In genomic region chr5:74315471-74316245, GRCm38 (mm10) we compare ENCODE assay signal across 10 mouse cellular contexts.
DNase-seq lines count a peak whose midpoint lies in the region; ATAC-seq and TF ChIP-seq lines count a peak whose summit lies in the region.
"Had no signal": no experiment of that assay in that cellular context is flagged by ENCODE, and none has a peak within 500 bp of the region (broad histone marks: within the 10 kb centered on the region; RNA-seq: fewer than 3 reads in every experiment).

No protein-coding gene starts in this region.

- peak overlapping the region; percentile 46; the same call in 1 of the 2 replicates for H3K27ac ChIP-seq in liver, embryonic 16.5 days (ENCODE audit: low read length)
- no peak overlapping the region for H3K27ac ChIP-seq in intestine, postnatal 0 days (ENCODE audit: low read depth, low read length)
- H3K27ac ChIP-seq in neural tube, embryonic 15.5 days (replicated peaks), result no peak overlapping the region
- H3K27ac ChIP-seq: limb, embryonic 13.5 days had no signal

- H3K4me1 ChIP-seq in liver, embryonic 16.5 days (ENCODE audit: control insufficient read depth, low read depth, low read length), result peaks cover 6% of the 10 kb centered on the region
- no peaks in the 10 kb centered on the region for H3K4me1 ChIP-seq in intestine, postnatal 0 days (replicated peaks; ENCODE audit: control insufficient read depth, insufficient read depth, low read length)
- 0 out of 2 replicates have a peak, but pooled peaks cover 5% of the 10 kb centered on the region for H3K4me1 ChIP-seq in neural tube, embryonic 15.5 days

- peak; percentile 75 for ATAC-seq in liver, embryonic 16.5 days (ENCODE audit: low read depth)
- ATAC-seq in intestine, postnatal 0 days, result no peak
- ATAC-seq in neural tube, embryonic 15.5 days (ENCODE audit: low FRiP score), result no peak

- H3K27me3 ChIP-seq in liver, embryonic 16.5 days (ENCODE audit: control insufficient read depth, insufficient read depth, low read depth, low read length), result no peaks in the 10 kb centered on the region
- no peaks in the 10 kb centered on the region for H3K27me3 ChIP-seq in intestine, postnatal 0 days (replicated peaks; ENCODE audit: control insufficient read depth, insufficient read depth, low read length)
- peaks cover 14% of the 10 kb centered on the region; the same call in 1 of the 2 replicates for H3K27me3 ChIP-seq in neural tube, embryonic 15.5 days (replicated peaks)
- H3K27me3 ChIP-seq: limb, embryonic 13.5 days had no signal

- no peak overlapping the region for H3K4me3 ChIP-seq in liver, embryonic 16.5 days (ENCODE audit: low read depth, low read length)
- H3K4me3 ChIP-seq in intestine, postnatal 0 days (ENCODE audit: low read depth, low read length), result no peak overlapping the region
- H3K4me3 ChIP-seq in neural tube, embryonic 15.5 days (replicated peaks), result no peak overlapping the region
- H3K4me3 ChIP-seq: erythroblast, embryonic 14.5 days; limb, embryonic 13.5 days had no signal

- no peak for TF ChIP-seq CTCF in intestine, postnatal 0 days (IDR thresholded peaks at IDR 0.05; ENCODE audit: low read depth)

- H3K36me3 ChIP-seq in liver, embryonic 16.5 days (ENCODE audit: control insufficient read depth, insufficient read depth), result no peaks in the 10 kb centered on the region
- H3K36me3 ChIP-seq in intestine, postnatal 0 days (ENCODE audit: control insufficient read depth, insufficient read depth), result no peaks in the 10 kb centered on the region
- H3K36me3 ChIP-seq in neural tube, embryonic 15.5 days, result no peaks in the 10 kb centered on the region
- H3K36me3 ChIP-seq: limb, embryonic 13.5 days had no signal

- WGBS in liver, embryonic 16.5 days (ENCODE audit: insufficient replicate concordance), result 59% methylated on average over 12 of the region's 12 CpGs
- WGBS in intestine, postnatal 0 days, result 40% methylated on average over 12 of the region's 12 CpGs
- 52% methylated on average over 12 of the region's 12 CpGs for WGBS in neural tube, embryonic 15.5 days

- H3K9me3 ChIP-seq in liver, embryonic 16.5 days (replicated peaks; ENCODE audit: control insufficient read depth, low read length), result no peaks in the 10 kb centered on the region
- H3K9me3 ChIP-seq in intestine, postnatal 0 days (ENCODE audit: control insufficient read depth), result no peaks in the 10 kb centered on the region
- H3K9me3 ChIP-seq in neural tube, embryonic 15.5 days (replicated peaks), result no peaks in the 10 kb centered on the region
- H3K9me3 ChIP-seq: limb, embryonic 13.5 days had no signal

- no peak overlapping the region for H3K4me2 ChIP-seq in liver, embryonic 16.5 days (ENCODE audit: low read depth, low read length)
- no peak overlapping the region for H3K4me2 ChIP-seq in intestine, postnatal 0 days (replicated peaks; ENCODE audit: low read depth)
- no peak overlapping the region for H3K4me2 ChIP-seq in neural tube, embryonic 15.5 days
- H3K4me2 ChIP-seq: limb, embryonic 13.5 days had no signal

- H3K9ac ChIP-seq in liver, embryonic 16.5 days (ENCODE audit: low read depth, low read length), result no peak overlapping the region
- no peak overlapping the region for H3K9ac ChIP-seq in intestine, postnatal 0 days (ENCODE audit: low read depth, low read length)
- H3K9ac ChIP-seq in neural tube, embryonic 15.5 days (replicated peaks), result no peak overlapping the region
- H3K9ac ChIP-seq: limb, embryonic 13.5 days had no signal

- DNase-seq in gastrocnemius, adult 18-20 months (ENCODE audit: low spot score), result peak; percentile 67
- DNase-seq in gastrocnemius, postnatal 4 days (ENCODE audit: low spot score in 2 of 2), result no peak
- DNase-seq in embryo, embryonic 9.5 days (ENCODE audit: extremely low spot score), result peak; percentile 38
- peak; percentile 34 for DNase-seq in heart, postnatal 25 days (ENCODE audit: low spot score)
- DNase-seq in left cerebral cortex, adult 11 months (ENCODE audit: low spot score), result no peak

- intact Hi-C loops in heart, postnatal 25 days (cut with DNase I), result loop anchor here (5.0 kb wide), 1 partner anchor 72 kb away; no protein-coding TSS in a partner anchor

Comparison
In these comparisons a context has a peak if more than half of its experiments do, and no peak if none do; other contexts are left out.
1. DNase-seq: peak in gastrocnemius, adult 18-20 months (single experiment), embryo, embryonic 9.5 days (single experiment) and heart, postnatal 25 days (single experiment); none in gastrocnemius, postnatal 4 days (0 of 2) and left cerebral cortex, adult 11 months (single experiment).